Mouse (Mus musculus) lung, adult 10 weeks (tissue): ENCODE data around the gene Cyp4f37. TPM values are rescaled to one million over a fixed set of nuclear protein-coding genes. Genes with fewer than 3 reads are reported as not detected.

Experiments
- polyA plus RNA-seq: library from polyadenylated mRNA; stranded (reverse); fragments of 350-450 nt; fragmentation: Illumina TruSeq; extraction: RNeasy Lipid Tissue Mini Kit (QIAGEN cat#74804); gene quantifications from one replicate; pipeline ENCODE4 v1.2.3, GENCODE M21; 2014; ENCODE audit warnings: low read depth, low replicate concordance; ENCODE audit not compliant: insufficient read depth

Gene Cyp4f37
- polyA plus RNA-seq: 0.09 TPM

GRCm38 (mm10) chr17:32621018-32621417 lies at the start of gene Cyp4f37:
Gene Cyp4f37, plus strand, starts transcription at chr17:32621309.

DNA sequence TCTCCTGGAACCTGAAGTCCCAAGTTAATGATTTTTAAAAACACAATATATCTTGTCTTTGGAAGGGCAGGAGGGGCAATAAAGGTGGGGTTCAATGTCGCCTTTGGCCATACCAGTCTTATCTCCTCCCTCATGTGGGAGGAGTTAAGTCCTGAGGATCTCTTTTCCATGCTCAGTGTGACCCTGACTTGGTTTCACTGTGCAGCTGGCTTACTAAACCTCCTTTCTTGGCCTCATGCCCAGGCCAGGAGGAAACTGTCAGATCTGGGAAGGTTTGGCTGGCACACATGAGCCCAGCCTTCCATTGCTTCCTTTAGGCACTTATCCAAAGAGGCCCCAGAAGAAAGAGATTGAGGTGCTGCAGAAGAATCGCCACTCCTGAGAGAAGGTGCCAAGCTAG lies 37.6 kb downstream of the Cyp4f37 start, which contains the start of gene Cyp4f40:
Cyp4f40 (plus strand) TSS at position 189 of the 400 bp plus-strand sequence.

GRCm38 (mm10) chr17:32685048-32685750 lies 64.1 kb downstream of the Cyp4f37 start, which contains the start of gene Cyp4f15:
Gene Cyp4f15, plus strand, starts transcription at chr17:32685627.

Other genes starting within 250 kb of the Cyp4f37 start
- gene Wiz, start 231.9 kb upstream of the Cyp4f37 start, polyA plus RNA-seq: 9.2 TPM
- 6.9 TPM for gene Rasal3, start 217.7 kb upstream of the Cyp4f37 start, polyA plus RNA-seq
- gene Pglyrp2, start 197.1 kb upstream of the Cyp4f37 start, polyA plus RNA-seq: 1.3 TPM
- gene Cyp4f39, start 168.6 kb upstream of the Cyp4f37 start, polyA plus RNA-seq: 3.1 TPM
- gene Cyp4f17, start 115.3 kb upstream of the Cyp4f37 start, polyA plus RNA-seq: 2.9 TPM
- gene Cyp4f16, start 84.8 kb upstream of the Cyp4f37 start, polyA plus RNA-seq: 13.7 TPM
- gene Cyp4f40, start 37.6 kb downstream of the Cyp4f37 start, polyA plus RNA-seq: not detected
- 3.7 TPM for gene Cyp4f15, start 64.3 kb downstream of the Cyp4f37 start, polyA plus RNA-seq
- gene Zfp871, start 167.0 kb downstream of the Cyp4f37 start, polyA plus RNA-seq: 5.5 TPM
- gene Zfp811, start 188.6 kb downstream of the Cyp4f37 start, polyA plus RNA-seq: 0.34 TPM
- gene Zfp799, start 209.0 kb downstream of the Cyp4f37 start, polyA plus RNA-seq: 1.4 TPM